Mouse (Mus musculus) liver, adult (tissue): Measurements from ENCODE around the gene Hist2h2be.

ENCODE experiments used
- GATA4 ChIP-seq: IDR thresholded peaks from 2 replicates; pipeline ENCODE4 v1.6.1; 2014; ENCODE audit warnings: mild to moderate bottlenecking, low read length; ENCODE audit not compliant: insufficient replicate concordance

Hist2h2be gene

DNA sequence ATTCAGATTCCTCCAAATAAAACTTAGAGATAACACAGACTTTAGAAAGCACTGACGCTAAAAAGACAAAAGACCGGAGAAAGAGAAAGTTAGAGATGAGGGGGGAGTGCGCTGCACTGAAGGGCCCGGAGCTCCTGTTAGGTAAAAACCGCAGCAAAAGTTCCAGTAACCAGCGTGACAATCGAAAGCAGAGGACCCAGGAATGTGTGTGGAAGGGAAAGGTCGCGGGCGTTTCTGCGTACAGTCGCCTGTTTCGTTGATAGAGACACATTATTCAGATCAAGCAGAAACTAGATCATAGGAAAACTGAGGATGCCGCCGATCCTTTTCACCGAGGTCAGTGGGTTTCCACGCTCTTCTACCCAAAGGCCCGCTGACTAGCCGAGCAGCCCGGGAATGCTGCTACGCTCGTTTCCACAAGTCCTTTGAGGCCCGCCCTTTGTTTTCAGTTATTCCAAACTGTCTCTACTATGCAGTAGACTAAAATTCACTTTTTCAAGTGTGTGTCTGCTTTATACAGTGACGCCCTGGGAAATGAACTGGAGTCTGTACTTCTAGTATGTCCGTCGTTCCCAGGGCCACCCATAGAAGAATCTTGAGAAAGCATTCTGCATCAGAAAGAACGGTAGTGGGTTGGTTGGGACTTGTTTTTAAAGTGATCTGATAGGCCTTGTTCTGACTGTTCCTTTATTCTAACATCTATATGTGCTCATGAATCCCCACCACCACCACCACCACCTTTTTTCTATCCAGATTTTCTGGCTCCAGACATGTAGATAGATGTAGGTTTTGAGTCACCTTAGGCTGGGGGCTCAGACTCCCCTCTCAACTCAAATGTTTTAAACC, 42.9 kb downstream of the Hist2h2be start:
- no peak for TF ChIP-seq GATA4

DNA sequence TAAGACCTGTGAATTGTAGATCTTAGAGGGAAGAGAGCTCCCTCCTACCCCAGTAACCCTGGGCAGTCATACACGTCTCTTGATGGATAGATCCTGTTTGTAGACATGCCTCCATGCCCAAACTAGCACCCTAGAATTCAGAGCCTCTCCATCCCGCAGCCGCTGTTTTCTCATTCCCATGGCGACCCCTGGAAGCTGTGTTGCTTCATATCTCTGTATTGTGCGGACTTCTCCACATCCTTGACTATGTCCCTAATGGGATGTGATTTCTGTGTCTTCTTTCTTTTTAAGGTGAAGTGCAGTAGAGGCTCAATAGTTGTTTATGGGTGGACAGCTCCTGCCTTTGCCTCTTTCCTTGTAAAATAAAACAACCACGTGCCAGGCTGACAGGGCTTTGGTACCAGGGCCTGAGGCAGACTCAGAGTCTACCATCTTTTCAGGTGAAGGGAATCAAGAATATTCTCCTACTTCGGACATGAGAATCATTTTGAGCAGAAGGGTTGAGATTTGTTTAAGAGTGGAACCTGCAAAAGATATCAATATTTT, 43.6 kb downstream of the Hist2h2be start:
- TF ChIP-seq GATA4, result no peak

DNA sequence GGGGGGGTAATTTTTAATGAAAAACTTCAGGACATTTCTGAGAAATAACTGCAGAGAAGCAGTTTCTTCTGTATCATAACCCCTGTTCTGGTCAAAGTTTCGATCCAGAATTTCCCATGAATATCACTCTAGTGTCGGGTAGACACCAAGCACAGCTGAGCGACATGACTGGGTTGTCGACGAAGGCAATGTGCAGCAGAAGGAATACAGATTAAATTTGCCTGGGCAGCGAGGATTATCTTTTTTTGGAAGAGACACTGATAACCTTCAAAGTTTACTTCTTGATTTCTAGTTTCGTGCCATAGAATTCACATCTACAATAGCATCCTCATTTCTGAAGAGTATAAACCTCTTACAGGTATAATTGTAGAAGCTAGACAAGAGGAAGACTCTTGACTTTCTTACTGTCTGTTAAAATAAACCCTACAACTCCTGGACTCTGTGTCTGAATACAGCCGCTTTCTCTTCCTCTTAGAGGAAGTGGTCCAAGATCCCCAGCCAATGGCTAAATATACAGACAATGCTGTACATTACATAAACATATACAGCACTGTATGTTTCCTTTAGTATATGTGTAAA, 45.3 kb downstream of the Hist2h2be start:
- no peak for TF ChIP-seq GATA4

DNA sequence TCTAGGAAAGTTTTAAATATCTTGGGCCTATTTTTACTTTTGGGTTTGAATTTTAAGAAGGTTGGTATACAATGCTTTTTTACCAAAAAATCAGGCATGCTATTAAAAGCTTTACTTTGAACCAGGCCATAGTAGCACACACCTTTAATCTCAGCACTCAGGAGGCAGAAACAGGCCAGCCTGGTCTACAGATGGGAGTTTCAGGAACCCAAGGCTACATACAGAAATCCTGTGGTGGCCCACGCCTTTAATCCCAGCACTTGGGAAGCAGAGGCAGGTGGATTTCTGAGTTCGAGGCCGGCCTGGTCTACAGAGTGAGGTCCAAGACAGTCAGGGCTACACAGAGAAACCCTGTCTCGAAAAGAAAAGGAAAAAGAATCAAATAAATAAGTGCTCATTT, 46.6 kb downstream of the Hist2h2be start:
- no peak for TF ChIP-seq GATA4

DNA sequence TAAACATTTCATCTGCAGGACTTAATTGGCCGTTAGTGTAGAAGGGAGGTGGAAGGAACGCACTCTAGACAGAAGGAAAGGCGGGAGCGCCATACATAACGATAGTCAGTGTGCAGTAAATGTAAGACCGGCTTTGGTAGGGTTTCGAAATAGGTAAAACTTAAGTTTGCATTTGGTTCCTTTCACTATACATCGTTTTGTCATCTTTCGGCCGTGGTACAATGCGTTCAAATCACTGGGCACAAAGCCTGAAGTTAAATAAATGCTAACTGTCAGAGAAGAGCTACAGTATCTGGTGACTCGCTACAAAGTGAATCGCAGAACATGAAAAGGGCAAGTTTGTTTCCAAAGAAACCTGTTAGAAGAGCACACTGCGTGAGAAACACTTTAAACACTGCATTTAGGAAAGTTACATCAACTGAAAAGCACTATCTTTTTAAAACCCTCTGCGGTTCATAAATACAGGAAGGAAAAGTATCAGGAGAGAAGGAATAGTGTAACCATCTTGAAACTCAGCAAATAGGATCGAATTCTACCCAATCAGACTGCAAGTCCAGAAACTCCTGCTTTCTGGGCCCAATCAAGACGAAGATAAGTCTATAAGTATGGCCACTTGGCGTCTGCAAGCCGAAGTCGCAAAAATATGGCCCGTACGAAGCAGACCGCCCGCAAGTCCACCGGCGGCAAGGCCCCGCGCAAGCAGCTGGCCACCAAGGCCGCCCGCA, 47.3 kb downstream of the Hist2h2be start, which contains the start of gene Hist2h3b:
Gene Hist2h3b (plus strand): TSS at position 604 of the 725 bp plus-strand sequence.
- no peak for TF ChIP-seq GATA4

DNA sequence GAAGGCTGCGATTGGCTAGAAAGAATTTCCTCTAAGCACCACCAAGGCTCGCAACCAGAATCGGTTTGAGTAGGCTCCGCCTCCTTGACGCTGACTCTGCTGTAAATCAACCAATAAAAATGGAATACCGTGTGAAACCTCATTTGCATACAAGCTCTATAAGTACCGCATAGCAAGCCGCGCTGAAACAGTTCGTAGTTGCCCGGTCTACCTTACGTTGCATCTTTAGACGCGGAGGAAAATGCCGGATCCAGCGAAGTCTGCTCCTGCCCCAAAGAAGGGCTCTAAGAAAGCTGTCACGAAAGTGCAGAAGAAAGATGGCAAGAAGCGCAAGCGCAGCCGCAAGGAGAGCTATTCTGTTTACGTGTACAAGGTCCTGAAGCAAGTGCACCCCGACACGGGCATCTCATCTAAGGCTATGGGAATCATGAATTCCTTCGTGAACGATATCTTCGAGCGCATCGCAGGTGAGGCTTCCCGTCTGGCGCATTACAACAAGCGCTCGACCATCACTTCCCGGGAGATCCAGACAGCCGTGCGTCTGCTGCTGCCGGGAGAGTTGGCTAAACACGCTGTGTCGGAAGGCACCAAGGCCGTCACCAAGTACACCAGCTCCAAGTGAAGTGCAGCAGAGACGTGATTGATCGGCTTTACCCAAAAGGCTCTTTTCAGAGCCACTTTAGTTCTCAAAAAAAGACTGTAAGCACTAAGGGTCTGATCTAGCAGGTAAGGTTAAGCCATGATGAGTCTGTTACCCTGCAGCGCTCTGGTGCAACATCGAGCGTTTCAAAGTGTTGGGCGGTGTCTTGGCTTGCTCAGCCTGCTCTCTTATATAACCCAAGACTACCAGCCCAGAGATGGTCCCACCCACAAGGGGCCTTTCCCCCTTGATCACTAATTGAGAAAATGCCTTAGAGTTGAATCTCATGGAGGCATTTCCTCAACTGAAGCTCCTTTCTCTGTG, 48.9 kb downstream of the Hist2h2be start, which contains the start of gene Hist2h2bb:
Gene Hist2h2bb (plus strand): TSS at position 242 of the 964 bp plus-strand sequence.
- TF ChIP-seq GATA4, result no peak
